11 mouse cellular contexts compared by ENCODE assay signal in genomic region chr11:49934322-49934721, GRCm38 (mm10). TPM values are rescaled to one million over a fixed set of nuclear protein-coding genes. Genes with fewer than 3 reads are reported as not detected.
DNase-seq lines count a peak whose midpoint lies in the region; ATAC-seq and TF ChIP-seq lines count a peak whose summit lies in the region.
"Had no signal": no experiment of that assay in that cellular context is flagged by ENCODE, and none has a peak within 500 bp of the region (broad histone marks: within the 10 kb centered on the region; RNA-seq: fewer than 3 reads in every experiment).

No protein-coding gene starts in this region.

- ATAC-seq in frontal cortex, adult (ENCODE audit: low TSS enrichment), result peak; percentile 45
- no peak for ATAC-seq in midbrain, postnatal 0 days (ENCODE audit: low FRiP score)
- ATAC-seq in midbrain, embryonic 14.5 days (ENCODE audit: low FRiP score, low TSS enrichment), result no peak
- ATAC-seq in heart, postnatal 0 days (ENCODE audit: insufficient read depth, low read depth), result peak; percentile 45; the same call in 1 of the 2 replicates
- ATAC-seq in megakaryocyte progenitor cell, adult 5-6 weeks (replicated peaks; ENCODE audit: poor library complexity), result no peak
- ATAC-seq: CD4-positive, CD25-positive, alpha-beta regulatory T cell, adult 4 months; forebrain, embryonic 16.5 days had no signal

- 54% methylated on average over 10 of the region's 10 CpGs for WGBS in midbrain, postnatal 0 days
- 56% methylated on average over 10 of the region's 10 CpGs for WGBS in midbrain, embryonic 14.5 days
- 61% methylated on average over 10 of the region's 10 CpGs for WGBS in heart, postnatal 0 days
- WGBS in small intestine, adult 2 months, result 65% methylated on average over 10 of the region's 10 CpGs

- no peak overlapping the region for H3K4me3 ChIP-seq in midbrain, postnatal 0 days (ENCODE audit: low read depth, low read length)
- no peak overlapping the region for H3K4me3 ChIP-seq in midbrain, embryonic 14.5 days (replicated peaks; ENCODE audit: low read depth, low read length)
- H3K4me3 ChIP-seq in heart, postnatal 0 days (ENCODE audit: low read depth, low read length), result no peak overlapping the region
- no peak overlapping the region for H3K4me3 ChIP-seq in small intestine, adult 2 months (ENCODE audit: low read depth, low read length)

- no peak overlapping the region for H3K4me2 ChIP-seq in midbrain, postnatal 0 days (ENCODE audit: low read depth, low read length, poor library complexity, severe bottlenecking)
- H3K4me2 ChIP-seq in midbrain, embryonic 14.5 days (ENCODE audit: low read length), result no peak overlapping the region
- H3K4me2 ChIP-seq in heart, postnatal 0 days (ENCODE audit: low read depth, low read length), result no peak overlapping the region

- H3K9ac ChIP-seq in midbrain, postnatal 0 days (replicated peaks; ENCODE audit: low read length, poor library complexity, severe bottlenecking), result no peak overlapping the region
- H3K9ac ChIP-seq in midbrain, embryonic 14.5 days (replicated peaks; ENCODE audit: low read length), result no peak overlapping the region
- H3K9ac ChIP-seq in heart, postnatal 0 days (replicated peaks; ENCODE audit: low read depth, low read length), result no peak overlapping the region

- no peak for TF ChIP-seq POLR2A in small intestine, adult 2 months (IDR thresholded peaks at IDR 0.05; ENCODE audit: low read depth, low read length)

- no peak for TF ChIP-seq CTCF in midbrain, postnatal 0 days (IDR thresholded peaks at IDR 0.05)
- no peak for TF ChIP-seq CTCF in heart, postnatal 0 days (IDR thresholded peaks at IDR 0.05; ENCODE audit: low read depth)
- TF ChIP-seq CTCF in small intestine, adult 2 months (IDR thresholded peaks at IDR 0.05; ENCODE audit: extremely low read depth, insufficient read length, insufficient replicate concordance, low read depth, low read length), result no peak

- no peaks in the 10 kb centered on the region for H3K36me3 ChIP-seq in midbrain, postnatal 0 days (ENCODE audit: insufficient read depth, low read length)
- no peaks in the 10 kb centered on the region for H3K36me3 ChIP-seq in midbrain, embryonic 14.5 days (ENCODE audit: control insufficient read depth, insufficient read depth, low read length)
- no peaks in the 10 kb centered on the region for H3K36me3 ChIP-seq in heart, postnatal 0 days (replicated peaks; ENCODE audit: control insufficient read depth, insufficient read depth, low read length)
- no peaks in the 10 kb centered on the region for H3K36me3 ChIP-seq in small intestine, adult 2 months (ENCODE audit: control insufficient read depth, insufficient read depth, low read length)

- peaks cover 6% of the 10 kb centered on the region; the same call in 1 of the 2 replicates for H3K4me1 ChIP-seq in midbrain, postnatal 0 days (ENCODE audit: insufficient read depth, low read length)
- H3K4me1 ChIP-seq in midbrain, embryonic 14.5 days (ENCODE audit: control insufficient read depth, insufficient read depth, low read length), result peaks cover 15% of the 10 kb centered on the region; the same call in 1 of the 2 replicates
- H3K4me1 ChIP-seq in heart, postnatal 0 days (ENCODE audit: control insufficient read depth, insufficient read depth), result no peaks in the 10 kb centered on the region
- no peaks in the 10 kb centered on the region for H3K4me1 ChIP-seq in small intestine, adult 2 months (ENCODE audit: control insufficient read depth, insufficient read depth, insufficient read length, low read length)

- TF ChIP-seq EP300 in heart, postnatal 0 days (IDR thresholded peaks at IDR 0.05; ENCODE audit: low read depth), result no peak

- no peak overlapping the region for H3K27ac ChIP-seq in midbrain, postnatal 0 days (ENCODE audit: low read depth, low read length)
- H3K27ac ChIP-seq in midbrain, embryonic 14.5 days (replicated peaks; ENCODE audit: low read depth, low read length), result no peak overlapping the region
- no peak overlapping the region for H3K27ac ChIP-seq in heart, postnatal 0 days (ENCODE audit: low read depth)
- H3K27ac ChIP-seq in small intestine, adult 2 months (ENCODE audit: insufficient read depth, low read depth, low read length), result peak overlapping the region; percentile 28; the same call in 1 of the 2 replicates

- DNase-seq in frontal cortex, postnatal 10 days (ENCODE audit: low spot score in 2 of 2), result no peak
- peak; percentile 53 for DNase-seq in midbrain, postnatal 0 days (ENCODE audit: low spot score)
- no peak for DNase-seq in midbrain, embryonic 14.5 days
- peak; percentile 57 for DNase-seq in heart, postnatal 0 days (ENCODE audit: low spot score)
- DNase-seq in gastrocnemius, adult 8-10 months (ENCODE audit: low spot score in 2 of 2), result no peak

- no peaks in the 10 kb centered on the region for H3K9me3 ChIP-seq in midbrain, postnatal 0 days (ENCODE audit: low read length)
- no peaks in the 10 kb centered on the region for H3K9me3 ChIP-seq in midbrain, embryonic 14.5 days (ENCODE audit: control insufficient read depth, low read length)
- H3K9me3 ChIP-seq in heart, postnatal 0 days (replicated peaks; ENCODE audit: control insufficient read depth, low read length), result no peaks in the 10 kb centered on the region

- H3K27me3 ChIP-seq in midbrain, postnatal 0 days (ENCODE audit: insufficient read depth, low read length), result no peaks in the 10 kb centered on the region
- no peaks in the 10 kb centered on the region for H3K27me3 ChIP-seq in midbrain, embryonic 14.5 days (ENCODE audit: control insufficient read depth, insufficient read depth, low read length)
- H3K27me3 ChIP-seq in heart, postnatal 0 days (ENCODE audit: control insufficient read depth, insufficient read depth, low read length), result no peaks in the 10 kb centered on the region
- H3K27me3 ChIP-seq in small intestine, adult 2 months (ENCODE audit: control insufficient read depth, insufficient read depth, low read length), result no peaks in the 10 kb centered on the region

RNA-seq across cellular contexts. Expression of gene Rasgef1c, which starts 32.7 kb away (rescaled TPM):
- total RNA-seq in midbrain, postnatal 0 days (2014; rRNA removed), result 44.8 and 45.7 TPM in 2 replicates
- 42.6 and 43.3 TPM in 2 replicates for polyA plus RNA-seq in midbrain, postnatal 0 days (2015; fragmentation: Nextera tagmentation; extraction: Ambion mirVana)
- 24.9 and 36.2 TPM in 2 replicates for polyA plus RNA-seq in midbrain, embryonic 14.5 days (2014; fragmentation: Nextera tagmentation; extraction: Ambion mirVana)
- total RNA-seq in heart, postnatal 0 days (2014; rRNA removed; ENCODE audit: low replicate concordance), result 1.7 TPM in 1 of 2 replicates, not detected in the other
- polyA plus RNA-seq in heart, postnatal 0 days (2015; fragmentation: Nextera tagmentation; extraction: Ambion mirVana), result not detected in 2 replicates
- polyA plus RNA-seq in small intestine, adult 2 months (2012; rRNA removed), result 0.37 and 0.52 TPM in 2 replicates
- total RNA-seq in megakaryocyte progenitor cell, adult 5-6 weeks (2015), result 0.15 and 0.17 TPM in 2 replicates
- total RNA-seq in megakaryocyte progenitor cell, adult 5-6 weeks (2017), result 0.12 and 0.30 TPM in 2 replicates
- under 1 TPM in 2 of 4 experiments, not detected in 2; 0.24 to 0.43 TPM for total RNA-seq in gastrocnemius, adult 8-10 months (2022)
- polyA plus RNA-seq: liver, embryonic 16.5 days had no signal

Comparison
In these comparisons a context has a peak if more than half of its experiments do, and no peak if none do; other contexts are left out.
1. DNase-seq: peak in midbrain, postnatal 0 days (single experiment) and heart, postnatal 0 days (single experiment); none in frontal cortex, postnatal 10 days (0 of 2), midbrain, embryonic 14.5 days (single experiment) and gastrocnemius, adult 8-10 months (0 of 2).
2. ATAC-seq: peak in frontal cortex, adult (single experiment) and heart, postnatal 0 days (single experiment); none in midbrain, postnatal 0 days (single experiment), midbrain, embryonic 14.5 days (single experiment) and megakaryocyte progenitor cell, adult 5-6 weeks (single experiment).
3. RNA of gene Rasgef1c, which starts 32.7 kb away (total RNA-seq): 44.8 to 45.7 TPM in midbrain, postnatal 0 days; 0.24 to 0.43 TPM in gastrocnemius, adult 8-10 months, 0.12 to 0.30 TPM in megakaryocyte progenitor cell, adult 5-6 weeks and 1.7 TPM in heart, postnatal 0 days; every median in the first group is over 10 times any median in the second.